Mouse (Mus musculus): ENCODE data around the gene Snx8. TPM values are rescaled to one million over a fixed set of nuclear protein-coding genes. Genes with fewer than 3 reads are reported as not detected.

Snx8 gene
- polyA plus RNA-seq, 1 experiment from 2014 or later = 18.2 TPM

Small RNA genes within 50 kb of the gene (microRNA-seq; reads per million reads assigned to microRNA genes)
- not detected for gene Mir7038

Other genes with a start within 250 kb of the Snx8 start
- 44.1 TPM in 2 replicates for gene Mad1l1, start 67.7 kb downstream of the Snx8 start, polyA plus RNA-seq (2016; fragmentation: Nextera tagmentation; extraction: Ambion mirVana)
- 41.6 and 43.3 TPM in 2 replicates for gene Nudt1, start 67.6 kb downstream of the Snx8 start, polyA plus RNA-seq (2016; fragmentation: Nextera tagmentation; extraction: Ambion mirVana)
- gene Mrm2, start 57.4 kb downstream of the Snx8 start, polyA plus RNA-seq (2016; fragmentation: Nextera tagmentation; extraction: Ambion mirVana) = 18.1 and 18.6 TPM in 2 replicates
- 167 and 170 TPM in 2 replicates for gene Eif3b, start 30.1 kb upstream of the Snx8 start, polyA plus RNA-seq (2016; fragmentation: Nextera tagmentation; extraction: Ambion mirVana)
- gene Gm4869, start 56.4 kb upstream of the Snx8 start, polyA plus RNA-seq (2016; fragmentation: Nextera tagmentation; extraction: Ambion mirVana) = 0.06 TPM in 1 of 2 replicates, not detected in the other
- gene Chst12, start 116.3 kb upstream of the Snx8 start, polyA plus RNA-seq (2016; fragmentation: Nextera tagmentation; extraction: Ambion mirVana) = 17.5 and 19.2 TPM in 2 replicates
- not detected in 2 replicates for gene Grifin, start 175.8 kb upstream of the Snx8 start, polyA plus RNA-seq (2016; fragmentation: Nextera tagmentation; extraction: Ambion mirVana)
- gene Lfng, start 218.1 kb upstream of the Snx8 start, polyA plus RNA-seq (2016; fragmentation: Nextera tagmentation; extraction: Ambion mirVana) = 30.5 and 34.5 TPM in 2 replicates